Mouse (Mus musculus) liver, embryonic 11.5 days (tissue): ENCODE results near the gene Tmem165. TPM values are rescaled to one million over a fixed set of nuclear protein-coding genes. Genes with fewer than 3 reads are reported as not detected.

Experiments used
- ATAC-seq: fragments of 200-750 bp; cut with Nextera tagmentation; replicated peaks from 2 replicates; pipeline ENCODE4 v1.8.0; 2017; ENCODE audit warnings: moderate number of reproducible peaks, mild to moderate bottlenecking, moderate TSS enrichment, moderate library complexity; ENCODE audit not compliant: low FRiP score
- DNase-seq: peaks from one replicate; pipeline ENCODE4 v3.0.0-alpha.2; 2017; ENCODE audit warnings: low spot score
- H3K27ac ChIP-seq: fragments of 300-500 bp; sonication (generic); 2 replicates; pipeline ENCODE4 v1.5.1; 2014; ENCODE audit warnings: mild to moderate bottlenecking, low read depth, low read length, control low read depth
- H3K27me3 ChIP-seq: fragments of 300-500 bp; sonication (generic); replicated peaks from 2 replicates; pipeline ENCODE4 v1.6.1; 2014; ENCODE audit warnings: low read length, mixed read lengths; ENCODE audit not compliant: control insufficient read depth, insufficient read depth
- H3K36me3 ChIP-seq: fragments of 300-500 bp; sonication (generic); 2 replicates; pipeline ENCODE4 v1.6.1; 2014; ENCODE audit warnings: mild to moderate bottlenecking, low read length, moderate library complexity, mixed read lengths; ENCODE audit not compliant: control insufficient read depth, insufficient read depth
- H3K4me1 ChIP-seq: fragments of 300-500 bp; sonication (generic); replicated peaks from 2 replicates; pipeline ENCODE4 v1.6.1; 2014; ENCODE audit warnings: low read length, mixed read lengths; ENCODE audit not compliant: control insufficient read depth, insufficient read depth
- H3K4me2 ChIP-seq: fragments of 300-500 bp; sonication (generic); 2 replicates; pipeline ENCODE4 v1.6.1; 2014; ENCODE audit warnings: mild to moderate bottlenecking, control low read depth, moderate library complexity
- H3K4me3 ChIP-seq: fragments of 300-500 bp; sonication (generic); 2 replicates; pipeline ENCODE4 v1.5.1; 2014; ENCODE audit warnings: low read depth, low read length, control low read depth
- H3K9ac ChIP-seq: fragments of 300-500 bp; sonication (generic); 2 replicates; pipeline ENCODE4 v1.6.1; 2014; ENCODE audit warnings: low read depth, low read length, control low read depth
- H3K9me3 ChIP-seq: fragments of 300-500 bp; sonication (generic); 2 replicates; pipeline ENCODE4 v1.6.1; 2016; ENCODE audit warnings: low read length, inconsistent platforms, mixed read lengths; ENCODE audit not compliant: control insufficient read depth
- WGBS: fragments of 180-500 bp; shearing (Covaris S2); extraction: QIAGEN DNeasy Blood & Tissue Kit; methylation state at CpG from one replicate; pipeline ENCODE4 v1.1.7; 2014; 5-methylcytosine and 5-hydroxymethylcytosine counted together
- polyA plus RNA-seq: library from polyadenylated mRNA; unstranded; fragments of >200 nt; fragmentation: Nextera tagmentation; extraction: Ambion mirVana; gene quantifications from 2 replicates; pipeline ENCODE4 v1.2.1, GENCODE M21; 2014

Tmem165 gene
- polyA plus RNA-seq, 1 experiment from 2014 or later: 67.2 TPM

DNA sequence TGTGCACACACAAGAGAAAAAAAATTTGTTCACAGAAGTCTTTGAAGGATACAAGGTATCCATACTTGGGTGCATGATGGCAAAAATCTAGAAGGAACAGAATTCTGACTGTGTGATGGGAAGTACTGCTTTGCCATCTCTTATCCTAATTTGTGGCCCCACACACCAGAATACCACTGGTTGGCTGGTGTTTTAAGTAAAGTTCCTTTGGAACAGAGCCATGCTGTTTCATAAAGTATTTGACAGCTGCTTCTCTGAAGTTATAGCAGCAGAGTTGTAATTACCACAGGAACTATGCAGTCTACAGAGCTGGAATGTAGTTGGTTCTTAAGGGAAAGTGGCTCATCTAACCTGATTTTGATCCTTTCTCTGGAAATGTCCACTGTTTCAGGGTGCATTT is 9.4 kb downstream of the Tmem165 start:
- no peak overlapping the region for H3K4me2 ChIP-seq
- ATAC-seq (no peak), DNase-seq (no peak)
- no peak overlapping the region for H3K27ac ChIP-seq
- no peak overlapping the region for H3K4me3 ChIP-seq
- H3K4me1 ChIP-seq: peaks cover 7% of the 10 kb centered on the region; the same call in 1 of the 2 replicates
- H3K9me3 ChIP-seq: no peaks in the 10 kb centered on the region
- H3K27me3 ChIP-seq: no peaks in the 10 kb centered on the region
- H3K36me3 ChIP-seq: peaks cover 2% of the 10 kb centered on the region; the same call in 1 of the 2 replicates
- H3K9ac ChIP-seq: no peak overlapping the region

DNA sequence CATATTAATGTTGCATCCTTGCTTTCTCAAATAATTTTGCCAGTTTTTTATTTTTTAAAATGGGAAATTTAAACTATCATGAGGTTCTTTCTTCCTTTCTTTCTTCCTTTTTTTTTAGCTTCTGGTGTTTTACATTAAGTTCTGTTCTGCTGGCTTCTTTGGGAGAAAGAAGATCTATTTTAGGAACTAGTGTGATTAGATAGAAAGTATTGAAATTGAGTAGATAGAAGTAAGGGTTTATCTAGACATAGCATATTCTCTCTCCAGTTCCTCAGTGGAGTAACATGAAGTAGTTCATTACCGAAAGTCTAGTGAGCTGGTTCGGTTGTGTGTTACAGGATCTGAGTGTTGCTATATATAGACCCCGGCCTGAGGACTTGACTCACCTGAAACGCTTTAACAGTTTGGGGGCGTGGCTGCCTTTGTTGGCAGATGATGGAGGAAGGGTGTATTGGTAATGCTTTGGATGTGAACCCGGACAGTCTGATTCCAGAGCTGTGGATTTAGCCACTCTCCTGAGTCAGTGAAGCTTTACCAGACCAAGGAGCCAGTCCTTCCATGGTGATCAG is 10.8 kb downstream of the Tmem165 start:
- H3K9ac ChIP-seq: no peak overlapping the region
- peaks cover 3% of the 10 kb centered on the region; the same call in 1 of the 2 replicates for H3K4me1 ChIP-seq

DNA sequence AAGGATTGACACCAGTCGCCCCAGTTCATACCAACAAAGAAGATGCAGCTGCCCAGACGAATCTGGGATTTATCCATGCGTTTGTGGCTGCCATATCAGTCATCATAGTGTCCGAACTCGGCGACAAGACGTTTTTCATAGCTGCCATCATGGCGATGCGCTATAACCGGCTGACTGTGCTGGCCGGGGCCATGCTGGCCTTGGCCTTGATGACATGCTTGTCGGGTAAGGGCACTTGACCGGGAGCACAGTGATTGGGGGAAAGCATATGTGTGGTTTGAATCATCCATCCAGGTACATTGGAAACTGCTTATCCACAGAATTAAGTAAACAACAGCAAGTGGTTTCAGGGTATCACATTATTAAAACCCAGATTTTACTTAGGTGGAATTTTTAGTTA is 15.7 kb downstream of the Tmem165 start:
- no peaks in the 10 kb centered on the region for H3K4me1 ChIP-seq
- no peak overlapping the region for H3K9ac ChIP-seq
- no peak overlapping the region for H3K4me3 ChIP-seq
- H3K4me2 ChIP-seq: no peak overlapping the region
- no peak for ATAC-seq
- H3K36me3 ChIP-seq: peaks cover 18% of the 10 kb centered on the region
- H3K27me3 ChIP-seq: no peaks in the 10 kb centered on the region
- H3K9me3 ChIP-seq: no peaks in the 10 kb centered on the region
- H3K27ac ChIP-seq: no peak overlapping the region
- DNase-seq: no peak
- 93% methylated on average over 13 of the region's 13 CpGs for WGBS

More for the DNA sequence above, 10.8 kb downstream of the Tmem165 start:
- 65% methylated on average over 6 of the region's 6 CpGs for WGBS
- Histone ChIP-seq H3K9me3 (no peaks in the 10 kb centered on the region), H3K4me2 (no peak overlapping the region), H3K4me3 (no peak overlapping the region), H3K27ac (no peak overlapping the region), H3K36me3 (peaks cover 5% of the 10 kb centered on the region; the same call in 1 of the 2 replicates), H3K27me3 (no peaks in the 10 kb centered on the region)
- DNase-seq: no peak
- no peak for ATAC-seq

DNA sequence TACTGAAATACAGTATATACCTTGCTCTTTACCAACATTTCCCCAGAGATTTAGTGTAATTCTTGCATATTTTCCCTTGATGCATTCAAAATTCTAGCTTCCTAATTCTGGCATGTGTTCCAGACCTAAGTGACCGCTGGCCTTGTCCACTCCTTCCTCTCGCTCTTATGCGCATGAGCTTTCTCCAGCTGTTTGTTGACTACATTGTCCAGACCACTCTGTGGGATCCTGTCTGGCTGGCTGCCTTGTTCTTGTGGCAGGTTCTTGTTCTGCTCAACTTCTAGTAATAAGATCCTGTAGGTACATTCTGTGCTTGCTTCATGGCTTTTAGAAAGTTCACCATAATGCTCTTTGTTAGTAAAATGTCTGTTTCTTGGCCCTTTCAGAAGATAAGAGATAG is 19.5 kb downstream of the Tmem165 start:
- DNase-seq (no peak), ATAC-seq (no peak)
- no peak overlapping the region for H3K9ac ChIP-seq
- H3K4me1 ChIP-seq: no peaks in the 10 kb centered on the region
- H3K27me3 ChIP-seq: no peaks in the 10 kb centered on the region
- no peak overlapping the region for H3K4me2 ChIP-seq
- H3K27ac ChIP-seq: no peak overlapping the region
- 91% methylated on average over 3 of the region's 3 CpGs for WGBS
- peaks cover 35% of the 10 kb centered on the region for H3K36me3 ChIP-seq
- no peaks in the 10 kb centered on the region for H3K9me3 ChIP-seq
- no peak overlapping the region for H3K4me3 ChIP-seq

DNA sequence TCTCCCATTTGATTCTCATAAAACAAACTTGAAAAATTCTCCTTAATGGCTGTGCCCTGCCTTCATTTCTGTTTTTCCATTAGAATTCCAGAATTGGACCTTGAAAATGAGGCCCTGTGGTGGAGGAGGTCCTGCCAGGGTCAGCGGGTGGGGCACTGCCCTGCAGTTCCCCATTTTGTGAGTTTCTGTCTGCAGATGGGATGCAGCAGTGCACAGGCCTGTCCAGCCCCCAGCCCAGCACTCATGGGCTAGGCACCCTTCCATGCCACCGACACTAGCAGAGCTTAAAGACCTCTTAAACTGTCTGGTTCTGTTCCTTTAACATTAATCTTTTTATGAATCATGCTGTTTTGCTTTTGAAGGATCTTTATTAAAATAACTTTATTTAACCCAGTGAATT is 22.2 kb downstream of the Tmem165 start:
- 87% methylated on average over 2 of the region's 2 CpGs for WGBS
- Histone ChIP-seq H3K9me3 (no peaks in the 10 kb centered on the region), H3K27me3 (no peaks in the 10 kb centered on the region), H3K27ac (no peak overlapping the region), H3K4me3 (no peak overlapping the region), H3K4me1 (no peaks in the 10 kb centered on the region), H3K4me2 (no peak overlapping the region), H3K36me3 (peaks cover 32% of the 10 kb centered on the region), H3K9ac (no peak overlapping the region)
- ATAC-seq (no peak), DNase-seq (no peak)

DNA sequence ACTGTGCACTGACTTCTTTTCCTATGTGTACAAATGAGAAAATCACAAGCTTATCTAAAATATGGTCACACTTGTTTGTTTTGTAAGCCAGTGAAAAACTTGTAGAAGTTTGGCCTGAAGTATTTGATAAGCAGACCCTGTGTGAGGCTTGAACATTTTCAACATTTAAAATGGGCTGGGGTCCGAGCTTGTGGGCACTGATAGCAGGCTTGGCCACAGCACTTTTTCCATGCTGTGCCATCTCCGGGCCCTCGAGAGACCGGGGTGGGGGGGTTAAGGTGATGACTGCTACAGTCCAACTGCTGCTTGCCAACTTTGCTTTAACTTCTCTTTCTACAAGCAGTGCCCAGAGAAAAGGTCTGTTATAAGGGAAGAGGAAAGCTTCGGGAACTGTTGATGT is 24.4 kb downstream of the Tmem165 start:
- H3K4me2 ChIP-seq: no peak overlapping the region
- peaks cover 28% of the 10 kb centered on the region for H3K36me3 ChIP-seq
- no peaks in the 10 kb centered on the region for H3K4me1 ChIP-seq
- no peaks in the 10 kb centered on the region for H3K9me3 ChIP-seq
- DNase-seq (no peak), ATAC-seq (no peak)
- 86% methylated on average over 5 of the region's 5 CpGs for WGBS
- H3K9ac ChIP-seq: no peak overlapping the region
- no peaks in the 10 kb centered on the region for H3K27me3 ChIP-seq
- H3K4me3 ChIP-seq: no peak overlapping the region
- H3K27ac ChIP-seq: no peak overlapping the region

DNA sequence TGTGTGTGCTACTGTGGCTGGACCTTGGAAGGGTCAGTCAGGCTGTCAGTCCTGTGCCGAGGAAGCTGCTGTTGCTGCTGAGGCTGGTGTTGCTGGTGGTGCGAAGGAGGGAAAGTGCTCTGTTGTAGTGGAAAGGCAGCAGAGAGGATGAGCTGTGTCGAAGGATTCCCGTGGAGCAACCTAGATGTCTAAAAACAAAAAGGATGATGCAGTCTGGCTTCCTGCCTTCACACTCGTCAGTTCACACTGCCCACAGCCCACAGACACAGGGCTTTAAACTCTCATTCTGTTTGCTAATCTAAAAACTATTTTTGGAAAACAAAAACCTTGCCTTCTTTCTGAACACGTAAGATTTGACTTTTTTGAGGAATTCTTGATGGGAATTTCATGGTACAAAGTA is 33.0 kb downstream of the Tmem165 start:
- H3K4me2 ChIP-seq: no peak overlapping the region
- no peaks in the 10 kb centered on the region for H3K27me3 ChIP-seq
- no peak overlapping the region for H3K27ac ChIP-seq
- no peaks in the 10 kb centered on the region for H3K4me1 ChIP-seq
- H3K9ac ChIP-seq: no peak overlapping the region
- H3K9me3 ChIP-seq: no peaks in the 10 kb centered on the region
- ATAC-seq: no peak
- 67% methylated on average over 6 of the region's 6 CpGs for WGBS
- no peak overlapping the region for H3K4me3 ChIP-seq
- peaks cover 5% of the 10 kb centered on the region; the same call in 1 of the 2 replicates for H3K36me3 ChIP-seq
- no peak for DNase-seq

DNA sequence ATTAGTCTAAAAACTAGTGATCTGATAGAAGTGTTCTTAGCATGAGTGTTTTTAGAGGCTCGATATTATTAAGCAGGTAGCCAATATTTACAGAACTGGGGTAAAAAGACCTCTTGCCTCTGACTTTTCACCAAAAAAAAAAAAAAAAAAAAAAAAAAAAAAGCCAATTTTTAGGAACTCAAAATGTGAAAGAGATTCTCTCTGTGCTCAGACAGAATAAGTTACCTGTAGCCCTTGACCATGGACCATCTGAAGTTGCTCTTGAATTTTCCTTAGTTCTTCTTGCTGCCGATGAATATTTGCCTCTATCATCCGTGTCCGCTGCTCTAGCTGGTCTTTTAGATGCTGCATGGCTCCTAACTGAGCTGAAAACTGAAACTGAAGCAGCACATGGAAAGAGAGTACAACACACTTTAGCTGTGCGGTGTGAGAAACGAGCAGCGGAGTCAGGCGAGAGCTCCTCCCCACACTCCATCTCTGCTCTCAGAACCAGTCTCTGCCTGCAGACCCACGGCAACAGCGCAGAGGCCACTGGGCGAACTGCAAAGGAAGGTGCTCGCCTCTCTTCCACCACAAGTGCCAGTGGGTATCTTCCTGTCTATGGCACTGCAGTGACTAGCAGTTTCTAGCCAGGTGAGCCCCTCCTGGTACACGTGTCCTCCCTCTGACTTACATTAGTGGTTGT is 47.6 kb downstream of the Tmem165 start:
- Histone ChIP-seq H3K9me3 (no peaks in the 10 kb centered on the region), H3K9ac (no peak overlapping the region), H3K27me3 (no peaks in the 10 kb centered on the region), H3K27ac (no peak overlapping the region), H3K36me3 (peaks cover 10% of the 10 kb centered on the region; the same call in 1 of the 2 replicates), H3K4me3 (no peak overlapping the region), H3K4me2 (no peak overlapping the region), H3K4me1 (no peaks in the 10 kb centered on the region)
- DNase-seq (no peak), ATAC-seq (no peak)
- WGBS: 89% methylated on average over 13 of the region's 13 CpGs

DNA sequence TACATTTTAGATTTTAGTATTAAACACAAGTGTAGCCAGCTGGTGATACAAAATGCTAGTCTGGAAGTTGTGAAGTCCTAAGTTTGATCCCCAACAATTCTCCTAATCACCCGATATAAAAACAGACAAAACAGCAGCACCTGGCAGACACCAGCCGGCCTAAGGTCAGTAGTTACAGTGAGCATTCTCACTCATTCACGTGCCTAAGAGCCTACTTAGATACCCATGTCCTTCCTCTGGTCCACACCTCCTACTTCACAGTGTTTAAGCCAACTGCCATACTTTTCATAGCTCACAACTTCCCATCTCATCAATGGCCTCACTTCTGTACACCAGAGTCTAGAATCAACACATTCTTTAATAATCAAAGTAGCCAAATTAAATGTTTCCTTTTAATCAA is 59.6 kb downstream of the Tmem165 start:
- no peak overlapping the region for H3K9ac ChIP-seq
- H3K27me3 ChIP-seq: no peaks in the 10 kb centered on the region
- 84% methylated on average over 3 of the region's 3 CpGs for WGBS
- H3K4me3 ChIP-seq: no peak overlapping the region
- ATAC-seq (no peak), DNase-seq (no peak)
- H3K27ac ChIP-seq: no peak overlapping the region
- no peak overlapping the region for H3K4me2 ChIP-seq
- no peaks in the 10 kb centered on the region for H3K36me3 ChIP-seq
- H3K4me1 ChIP-seq: no peaks in the 10 kb centered on the region
- no peaks in the 10 kb centered on the region for H3K9me3 ChIP-seq
